Mouse (Mus musculus): ENCODE measurements around the gene Map7.

- TF ChIP-seq CTCF (conservative IDR thresholded peaks at IDR 0.05; ENCODE audit: insufficient read depth, insufficient read length, low read depth, low read length) (no peak), POLR2A (IDR thresholded peaks at IDR 0.05; ENCODE audit: low read depth, low read length) (no peak)
Observed at GRCm38 (mm10) chr10:20121981-20122380, 26.3 kb upstream of the Map7 start.
